Mouse (Mus musculus) embryo, embryonic 10 days (tissue): ENCODE measurements around the gene Arhgdib.

ENCODE experiments used
- DNase-seq: peaks from one replicate; pipeline ENCODE4 v3.0.0-alpha.2; 2015; ENCODE audit warnings: low spot score

Gene Arhgdib

DNA sequence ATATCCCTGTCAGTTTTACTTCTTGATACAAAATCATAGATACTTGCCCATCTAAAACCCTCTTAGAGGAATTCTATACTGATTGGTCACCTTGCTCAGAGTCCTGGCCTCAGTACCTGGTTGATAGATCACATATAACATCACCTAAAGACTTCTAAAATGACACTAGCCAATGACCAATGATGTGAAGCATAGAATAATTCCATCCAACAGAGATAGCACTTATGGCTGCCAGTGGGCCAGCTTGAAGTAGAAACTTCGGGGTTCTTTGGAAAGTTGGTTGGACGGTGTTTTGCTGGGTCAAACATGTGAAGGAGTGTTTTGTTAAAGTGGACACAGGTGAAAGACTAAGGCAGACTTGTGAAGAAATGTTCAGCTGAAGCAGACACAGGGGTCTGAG, 8.5 kb upstream of the Arhgdib start:
- no peak for DNase-seq

DNA sequence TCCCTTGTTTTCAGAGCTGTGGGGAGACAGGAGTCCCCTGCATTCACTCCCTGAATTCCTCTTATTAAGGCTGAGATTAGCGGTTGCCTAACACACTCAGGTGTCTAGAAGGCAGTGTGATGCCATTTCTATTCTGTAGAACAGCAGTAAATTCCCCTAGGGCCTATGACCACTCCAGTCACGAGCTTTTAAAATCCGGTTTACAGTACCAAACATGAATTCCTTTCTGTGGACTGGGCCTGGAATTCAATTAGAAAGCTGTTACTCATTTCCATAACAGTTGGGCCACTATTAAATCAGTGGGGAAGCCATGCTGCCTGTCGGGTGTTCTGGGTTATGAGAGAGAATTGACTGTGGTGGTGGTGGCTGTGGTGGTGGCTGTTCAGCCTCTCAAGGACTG, 6.0 kb upstream of the Arhgdib start:
- DNase-seq: no peak

DNA sequence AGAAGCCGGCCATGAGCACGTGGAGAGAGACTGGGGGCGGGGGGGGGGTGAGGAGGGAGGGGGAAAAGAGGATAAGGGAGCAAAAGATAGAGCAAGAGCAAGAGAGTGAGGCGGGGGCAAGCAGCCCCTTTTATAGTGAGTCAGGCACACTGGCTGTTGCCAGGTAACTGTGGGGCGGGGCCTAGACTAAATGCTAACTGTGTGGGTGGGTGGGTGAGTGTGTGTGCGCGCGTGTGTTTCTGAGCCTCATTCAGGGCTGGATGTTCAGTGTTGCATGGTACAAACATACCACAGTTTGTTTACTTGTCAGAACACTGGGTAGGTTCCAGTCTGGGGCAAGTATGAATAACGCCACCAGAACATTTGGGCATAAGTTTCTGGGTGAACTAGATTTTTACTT, 5.2 kb upstream of the Arhgdib start:
- DNase-seq: no peak

DNA sequence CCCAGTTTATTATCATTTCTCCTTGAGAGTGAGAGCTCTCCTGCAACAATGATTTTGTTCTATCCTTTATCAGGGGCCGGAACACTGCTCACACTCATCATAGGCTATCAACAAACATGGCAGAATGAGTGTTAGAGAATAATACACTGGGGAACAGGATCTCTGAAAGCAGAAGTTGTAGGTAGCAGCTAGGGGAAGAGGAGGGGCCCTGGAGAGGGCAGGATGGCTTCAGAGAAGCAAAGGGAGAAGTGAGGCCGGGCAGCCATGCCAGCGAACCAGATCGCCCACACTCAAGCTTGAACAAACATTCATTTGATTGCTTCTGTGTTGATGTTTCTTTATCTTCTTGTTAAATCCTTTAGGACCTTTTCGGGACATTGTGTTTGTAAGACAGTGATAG, 4.5 kb upstream of the Arhgdib start:
- DNase-seq: no peak

DNA sequence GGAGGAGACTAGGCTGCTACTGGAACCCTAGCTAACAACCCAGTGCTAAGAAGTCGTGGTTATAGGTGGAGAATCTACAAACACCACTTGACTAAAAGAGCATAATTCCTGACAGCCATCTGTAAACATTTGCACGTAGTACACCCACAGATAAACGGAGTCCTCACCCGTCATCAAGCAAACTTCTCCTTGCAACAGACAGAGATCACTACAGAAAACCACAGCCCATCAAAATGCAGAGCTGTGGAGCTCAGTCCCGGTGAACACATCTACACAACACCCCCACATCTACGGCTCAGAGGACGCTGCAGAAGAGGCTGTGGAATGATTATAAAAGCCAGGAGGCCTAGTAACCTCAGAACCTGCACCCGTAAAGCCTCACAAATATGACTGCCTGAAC, 2.8 kb upstream of the Arhgdib start:
- DNase-seq: no peak

DNA sequence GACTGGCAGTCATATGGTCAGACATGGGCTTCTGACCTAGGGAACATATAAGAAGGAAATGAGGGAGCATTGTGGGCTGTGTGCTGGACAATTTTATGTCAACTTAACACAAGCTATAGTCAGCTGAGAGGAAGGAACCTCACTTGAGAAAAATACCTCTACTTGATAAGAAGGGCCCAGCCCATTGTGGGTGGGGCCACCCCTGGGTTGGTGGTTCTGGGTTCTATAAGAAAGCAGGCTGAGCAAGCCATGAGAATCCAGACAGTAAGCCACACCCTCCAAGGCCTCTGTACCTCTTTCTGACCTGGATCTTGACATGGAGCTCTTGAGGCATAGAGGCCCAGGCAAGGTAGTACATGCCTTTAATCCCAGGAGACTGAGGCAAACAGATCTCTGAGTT, 1.7 kb upstream of the Arhgdib start:
- no peak for DNase-seq

DNA sequence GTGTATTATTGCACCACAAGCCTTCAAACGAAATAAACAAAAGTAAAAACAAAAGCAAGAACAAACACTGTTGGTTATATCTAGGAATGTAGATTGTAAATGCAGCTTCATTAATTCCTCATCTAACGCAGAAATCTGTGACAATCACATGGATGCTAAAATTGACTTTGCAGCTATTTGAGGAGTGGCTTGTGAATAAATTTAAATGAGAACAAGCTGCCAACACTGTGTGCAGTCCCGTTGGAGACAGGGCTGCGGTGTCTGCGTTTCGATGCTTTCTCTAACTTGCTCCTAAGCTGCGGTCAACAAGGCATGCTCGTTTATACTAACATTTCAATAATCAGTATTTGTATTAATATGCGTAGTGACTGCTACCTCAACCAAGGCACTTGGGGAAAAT, 581 bp upstream of the Arhgdib start:
- no peak for DNase-seq

DNA sequence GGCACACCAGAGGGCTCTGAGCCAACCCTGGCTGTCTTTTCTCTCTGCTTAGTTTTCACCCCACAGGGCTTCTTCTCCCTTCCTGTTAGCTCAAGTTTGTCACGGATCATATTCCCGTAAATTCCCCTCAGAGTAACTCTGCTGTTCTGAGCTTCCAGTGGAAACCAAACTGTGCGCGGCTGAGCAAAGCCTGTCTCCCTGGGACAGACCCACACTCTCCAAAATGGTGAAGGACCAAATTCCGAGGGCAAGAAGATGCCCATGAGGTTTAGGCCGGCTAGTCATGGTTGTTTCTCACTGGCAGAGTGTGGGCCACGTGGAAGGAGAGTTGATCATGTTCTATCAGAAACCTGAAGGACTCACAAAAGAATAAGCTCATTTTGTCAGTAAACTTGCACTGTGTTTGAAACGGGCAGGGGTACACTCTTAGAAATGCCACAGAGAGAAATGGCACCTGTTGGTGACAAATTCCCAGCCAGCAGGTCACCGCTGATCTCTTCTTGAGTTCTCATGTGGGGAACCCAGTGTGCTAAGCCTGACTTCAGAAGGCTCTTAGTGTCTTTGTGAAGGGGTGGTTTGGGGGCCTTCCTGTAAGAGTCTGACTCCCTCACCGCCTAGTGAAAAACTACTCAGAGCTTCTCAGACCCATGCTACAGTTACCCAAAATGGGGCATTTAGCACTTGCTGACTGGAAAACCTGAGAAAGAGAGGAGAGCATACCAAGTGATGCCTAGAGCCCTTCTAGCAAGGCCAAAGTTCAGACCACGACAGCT, 1.3 kb downstream of the Arhgdib start:
- DNase-seq: no peak

DNA sequence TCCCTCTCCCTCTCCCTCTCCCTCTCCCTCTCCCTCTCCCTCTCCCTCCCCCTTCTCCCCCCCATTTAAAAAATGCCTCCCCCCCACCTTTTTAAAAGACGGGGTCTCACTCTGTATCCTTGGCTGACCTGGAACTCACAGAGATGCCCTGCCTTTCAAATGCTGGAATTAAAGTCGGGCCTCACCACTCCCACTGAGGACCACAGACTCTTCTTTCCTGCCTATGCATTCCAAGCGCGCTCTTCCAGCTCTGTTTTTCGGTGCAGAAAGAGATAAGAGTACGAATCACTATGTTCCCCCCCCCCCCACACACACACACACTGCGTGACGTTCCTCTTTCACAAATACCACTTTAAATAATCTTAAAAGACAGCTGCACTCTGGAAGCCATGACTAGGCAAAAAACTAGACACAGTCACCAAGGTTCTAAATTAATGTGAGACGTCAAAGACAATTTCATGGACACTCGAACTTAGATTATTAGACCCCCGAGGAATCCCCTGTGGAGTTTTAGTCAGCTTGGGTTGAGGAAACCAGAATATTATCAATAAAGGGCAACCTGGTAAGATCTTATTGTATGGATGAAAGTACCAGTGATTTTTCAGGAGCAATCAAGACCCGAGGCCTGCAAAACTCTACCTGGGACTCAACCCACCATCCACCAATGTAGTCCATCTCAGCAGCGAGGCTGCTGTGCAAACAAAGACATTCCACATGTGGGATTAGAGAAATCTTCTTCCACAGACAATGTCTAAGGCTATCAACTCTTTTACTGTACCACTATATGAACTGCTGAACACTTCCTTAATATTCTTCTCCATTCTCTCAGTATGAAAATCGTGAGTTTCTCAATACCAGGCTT, 2.1 kb downstream of the Arhgdib start:
- no peak for DNase-seq

DNA sequence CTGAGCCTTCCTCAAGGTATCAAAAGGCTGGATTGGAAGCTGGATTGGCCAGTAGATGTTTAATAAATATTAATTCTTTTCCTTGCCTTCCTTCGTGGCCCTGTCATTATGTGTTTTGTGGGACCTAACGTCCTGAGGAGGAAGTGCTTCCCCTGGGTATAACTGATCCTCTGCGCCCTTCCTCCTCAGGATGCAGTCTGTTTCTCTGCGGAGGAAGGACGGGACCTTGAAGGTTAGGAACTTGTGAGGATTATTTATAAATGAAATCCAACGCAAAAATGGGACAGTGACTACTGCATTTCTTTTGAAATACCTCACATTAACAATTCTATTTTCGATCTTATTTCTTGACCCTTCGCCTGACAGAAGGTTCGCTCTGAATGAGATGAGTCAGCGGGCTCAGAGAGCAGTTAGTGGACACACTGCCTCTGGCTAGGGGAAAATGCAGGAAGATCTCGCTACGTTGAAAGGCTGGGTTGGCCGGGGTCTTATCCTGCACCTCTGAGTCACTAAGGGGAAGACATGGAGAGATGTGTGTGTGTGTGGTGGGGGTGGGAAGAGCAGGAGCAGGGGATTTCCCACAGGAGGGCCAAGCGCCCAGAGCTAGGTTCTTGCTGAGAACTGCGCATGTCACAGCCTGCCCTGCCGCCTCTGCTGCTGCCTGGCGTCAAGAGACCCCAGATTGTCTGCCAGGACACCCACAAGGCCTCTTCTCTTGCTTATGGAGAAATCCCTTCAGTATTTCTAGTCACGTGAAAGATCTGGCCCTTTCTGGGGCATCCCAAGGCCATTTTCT, 3.2 kb downstream of the Arhgdib start:
- no peak for DNase-seq

DNA sequence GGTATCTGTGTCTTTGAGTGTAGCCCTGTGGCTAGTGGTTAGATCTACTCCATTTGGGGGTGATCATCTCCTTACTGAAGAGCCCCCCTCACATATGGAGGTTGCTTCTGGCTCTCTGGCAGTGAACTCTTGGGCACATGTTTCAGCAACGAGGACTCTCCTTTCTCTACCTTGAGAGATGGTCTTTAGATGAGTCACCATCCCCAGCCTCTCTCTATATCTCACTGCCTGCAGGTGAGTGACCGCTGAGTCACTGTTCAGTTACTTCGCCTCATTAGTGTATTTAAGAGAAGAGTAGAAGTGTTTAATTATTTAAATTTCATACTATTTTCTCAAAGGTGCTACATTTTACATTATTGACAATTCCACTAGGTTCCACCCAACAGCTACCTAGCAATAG, 4.6 kb downstream of the Arhgdib start:
- no peak for DNase-seq

DNA sequence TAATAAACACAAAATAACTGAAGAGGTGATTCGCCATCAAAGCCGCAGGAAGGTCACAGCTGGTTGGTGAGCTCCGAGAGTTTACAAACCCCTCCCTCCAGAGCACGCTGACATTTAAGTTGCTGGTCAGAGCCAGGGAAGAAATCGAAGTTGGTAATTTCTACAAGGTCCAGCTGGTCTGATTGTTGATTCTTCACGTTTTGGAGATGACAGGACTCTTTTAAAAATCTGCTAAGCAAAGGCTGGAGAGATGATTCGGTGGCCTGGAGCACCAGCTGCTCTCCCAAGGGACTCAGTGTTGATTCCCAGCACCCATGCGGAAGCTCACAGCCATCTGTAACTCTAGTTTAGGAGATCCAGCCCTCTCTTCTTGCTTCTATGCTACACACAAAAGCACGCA, 5.3 kb downstream of the Arhgdib start:
- DNase-seq: no peak

DNA sequence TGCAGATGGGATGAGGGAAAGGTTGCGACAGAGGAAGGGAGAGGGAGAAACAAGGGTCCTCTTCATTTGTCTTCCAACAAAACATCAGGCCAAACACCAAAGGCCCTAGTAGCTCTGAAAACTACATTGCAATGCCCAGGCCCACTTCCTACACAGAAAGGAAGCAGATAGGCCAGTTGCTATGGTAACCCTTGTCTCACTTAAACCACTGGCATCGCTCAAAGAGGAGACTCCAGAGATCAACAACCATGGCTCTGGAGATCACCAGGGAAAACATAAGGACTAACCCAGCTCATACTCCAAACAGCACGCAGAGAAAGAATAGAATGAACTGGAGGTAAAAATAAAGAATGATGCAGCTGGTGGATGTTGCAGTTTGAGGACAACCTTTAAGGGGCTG, 6.5 kb downstream of the Arhgdib start:
- DNase-seq: no peak

DNA sequence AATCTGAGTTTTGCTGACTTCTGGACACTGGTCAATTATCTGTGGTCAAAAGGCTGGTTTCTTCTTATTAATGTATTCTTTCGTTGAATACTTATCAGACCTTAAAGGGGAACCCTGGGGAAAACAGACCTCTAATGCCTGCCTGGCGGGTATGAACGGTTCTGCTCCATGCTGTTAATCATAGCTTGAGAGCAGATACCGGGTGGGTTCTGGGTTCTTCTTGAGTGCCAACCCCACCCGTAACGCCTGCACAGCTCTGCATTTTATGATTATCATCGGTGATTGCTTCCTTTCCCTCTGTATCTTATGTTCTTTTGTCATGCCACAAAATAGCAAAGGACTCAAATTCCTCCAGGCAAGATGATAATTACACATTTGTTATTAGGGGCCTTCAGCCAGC, 7.6 kb downstream of the Arhgdib start:
- no peak for DNase-seq

DNA sequence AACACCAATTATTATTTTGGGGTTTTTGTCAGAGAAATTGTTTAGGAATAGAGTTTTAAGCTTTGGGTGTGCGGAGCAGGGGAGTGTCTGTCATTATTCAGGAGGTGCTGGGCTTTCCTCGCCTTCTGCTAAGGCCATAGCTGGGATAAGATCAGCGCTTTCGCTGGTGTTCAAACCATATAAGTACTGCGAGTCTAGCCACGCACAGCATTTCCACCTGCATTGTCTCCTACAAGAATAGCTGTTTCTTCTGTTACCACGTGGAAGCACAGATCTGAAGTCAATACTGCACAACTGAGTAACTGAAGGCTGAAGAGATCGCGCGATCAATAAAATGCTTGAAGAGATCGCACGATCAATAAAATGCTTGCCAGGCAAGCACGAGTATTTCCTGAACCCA, 10.5 kb downstream of the Arhgdib start:
- no peak for DNase-seq

DNA sequence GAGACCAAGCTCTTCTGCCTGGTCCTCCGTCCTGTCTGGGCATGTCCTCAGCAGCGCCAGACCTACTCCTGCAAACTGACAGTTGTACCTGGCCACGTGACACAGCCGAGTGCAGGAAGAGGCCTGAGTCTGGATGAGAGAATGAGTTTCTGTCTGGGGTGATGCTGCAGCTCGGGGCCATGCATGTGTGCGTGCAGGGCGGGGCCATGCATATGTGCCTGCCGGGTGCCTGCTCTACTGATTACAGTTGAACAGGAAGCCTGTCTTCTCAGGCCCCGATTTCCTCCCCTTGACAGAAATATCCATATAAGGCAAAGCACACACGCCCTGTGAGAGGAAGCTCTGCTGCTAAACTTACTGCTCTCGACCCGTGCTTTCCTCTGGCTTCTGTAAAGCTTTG, 11.0 kb downstream of the Arhgdib start:
- peak; percentile 74 for DNase-seq

DNA sequence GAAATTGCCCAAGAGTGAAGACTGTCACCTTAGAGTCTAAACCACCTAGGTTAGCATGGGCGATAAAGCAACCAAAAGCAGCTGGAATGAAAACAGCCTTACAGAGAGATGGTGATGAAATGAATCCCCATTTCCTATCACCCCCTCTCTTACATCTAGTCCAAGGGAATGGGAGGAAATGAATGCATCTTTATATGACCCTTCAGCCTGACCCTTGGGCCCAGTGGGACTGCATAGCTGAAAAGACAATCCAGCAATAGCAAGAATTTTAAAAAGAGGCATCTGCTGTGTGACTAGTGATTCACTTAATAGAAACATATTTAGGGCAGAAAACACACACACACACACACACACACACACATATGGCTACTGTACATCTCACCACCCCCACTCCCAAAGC, 14.1 kb downstream of the Arhgdib start:
- DNase-seq: no peak

DNA sequence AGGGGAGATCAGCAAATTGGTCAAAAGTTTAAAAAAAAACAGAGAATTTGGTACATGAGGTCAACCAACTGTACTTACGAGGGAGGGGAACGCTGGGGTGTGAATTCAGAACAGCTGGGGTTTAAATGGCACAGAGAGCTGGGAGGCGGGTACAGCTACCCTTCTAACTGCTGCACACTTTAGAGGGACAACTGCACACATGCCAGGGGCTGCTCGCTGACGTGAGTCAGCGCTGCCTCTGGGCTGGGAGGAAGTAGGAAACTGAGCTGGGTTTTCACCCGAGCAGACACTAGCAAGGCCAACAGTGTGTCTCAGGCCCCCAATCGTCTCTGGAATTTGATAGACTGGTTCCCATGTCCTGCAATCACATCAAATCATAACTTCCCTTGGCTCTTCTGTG, 16.6 kb downstream of the Arhgdib start:
- DNase-seq: no peak

DNA sequence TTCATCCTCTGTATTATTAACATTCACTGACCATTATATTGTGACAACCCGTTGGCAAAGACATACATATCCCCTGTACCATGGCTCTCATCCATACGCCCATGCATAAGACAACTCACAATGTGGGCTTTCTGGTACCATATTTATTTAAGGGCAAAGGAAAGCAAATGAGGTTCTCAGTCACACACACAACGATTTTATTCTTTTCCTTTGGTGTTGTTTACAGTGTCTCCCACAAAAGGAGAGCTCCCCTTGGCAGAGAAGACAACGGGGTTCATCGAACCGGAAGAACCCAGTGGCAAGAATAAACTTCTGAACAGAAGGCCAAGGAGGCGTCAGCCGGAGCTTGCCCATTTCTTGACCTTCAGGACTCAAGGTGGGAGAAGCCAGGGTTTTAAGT, 18.2 kb downstream of the Arhgdib start, which contains the start of gene Pde6h:
Gene Pde6h (plus strand): TSS at position 301 of the 400 bp plus-strand sequence.
- DNase-seq: no peak

DNA sequence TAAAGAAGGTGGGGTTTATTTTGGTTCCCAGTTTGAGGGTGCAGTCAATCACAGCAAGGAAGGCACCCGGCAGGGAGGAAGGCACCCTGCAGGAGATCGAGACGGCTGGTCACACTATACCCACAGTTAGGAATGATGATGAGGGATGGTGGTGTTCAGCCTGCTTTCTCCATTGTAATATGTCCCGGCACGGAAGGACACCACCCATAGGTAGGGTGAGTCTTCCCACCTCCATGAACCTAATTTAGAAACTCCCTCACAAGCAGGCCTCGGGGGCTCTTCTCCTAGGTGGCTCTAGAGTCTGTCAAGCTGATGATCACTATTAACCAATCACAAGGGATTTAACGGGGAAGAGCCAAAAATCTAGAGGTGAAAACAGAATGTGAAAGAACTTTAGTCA, 18.8 kb downstream of the Arhgdib start:
- no peak for DNase-seq

DNA sequence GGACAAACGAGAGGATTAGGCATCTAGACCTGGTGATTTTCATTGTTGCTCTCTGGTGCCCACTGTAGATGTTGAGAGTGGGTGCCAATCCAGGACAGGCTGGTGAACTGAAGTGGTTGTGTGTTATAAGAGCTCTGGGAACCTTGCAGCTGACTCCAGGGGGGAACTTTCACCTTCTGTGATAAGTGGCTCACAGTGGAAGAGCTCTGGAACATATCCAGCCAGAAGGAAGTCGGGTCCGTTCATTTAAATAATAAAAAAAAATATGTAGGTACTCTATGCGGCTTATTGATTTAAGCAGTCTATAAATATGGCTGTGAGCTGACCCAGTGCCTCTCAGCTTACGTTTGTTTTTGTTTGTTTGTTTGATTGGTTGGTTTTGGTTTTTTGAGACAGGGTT, 19.6 kb downstream of the Arhgdib start, which contains the start of gene Erp27:
Gene Erp27 (minus strand): TSS at position 101 of the 400 bp plus-strand sequence.
- no peak for DNase-seq

DNA sequence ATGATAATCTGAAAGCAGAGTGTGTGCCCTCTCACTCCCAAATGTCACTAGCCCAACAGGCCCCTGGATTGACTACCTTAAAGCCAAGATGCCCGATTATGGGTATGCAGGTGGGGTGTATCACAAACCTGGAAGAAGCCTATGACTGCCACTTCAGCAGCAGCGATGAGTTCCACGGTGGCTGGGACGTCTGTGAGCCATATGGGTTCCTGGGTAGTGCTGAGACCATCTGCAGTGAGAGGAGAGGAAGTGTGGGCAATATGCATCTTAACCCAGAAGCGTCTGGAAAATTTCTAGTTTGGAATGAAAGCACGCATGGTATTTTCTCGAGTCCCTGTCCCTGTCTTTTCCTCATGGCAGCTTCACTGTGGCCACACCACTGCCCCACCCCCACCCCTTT, 20.1 kb downstream of the Arhgdib start:
- no peak for DNase-seq
